Mouse (Mus musculus) kidney, adult 2 months (tissue): ENCODE results near the gene Cipc. TPM values are rescaled to one million over a fixed set of nuclear protein-coding genes. Genes with fewer than 3 reads are reported as not detected.

ENCODE experiments used
- DNase-seq: peaks from one replicate; pipeline ENCODE4 v3.0.0; 2021
- H3K27ac ChIP-seq: fragments of 200-500 bp; 2 replicates; pipeline ENCODE4 v1.5.1; 2012; ENCODE audit warnings: low read depth, low read length, control low read depth, inconsistent platforms; ENCODE audit not compliant: insufficient read depth
- H3K27me3 ChIP-seq: fragments of 200-500 bp; replicated peaks from 2 replicates; pipeline ENCODE4 v1.6.1; 2012; ENCODE audit warnings: mild to moderate bottlenecking, moderate library complexity, low read length, inconsistent platforms; ENCODE audit not compliant: control insufficient read depth, insufficient read depth
- H3K36me3 ChIP-seq: fragments of 200-500 bp; 2 replicates; pipeline ENCODE4 v1.6.1; 2012; ENCODE audit warnings: mild to moderate bottlenecking, moderate library complexity, low read length, inconsistent platforms; ENCODE audit not compliant: control insufficient read depth, insufficient read depth
- H3K4me1 ChIP-seq: fragments of 200-500 bp; 2 replicates; pipeline ENCODE4 v1.6.1; 2011; ENCODE audit warnings: low read length; ENCODE audit not compliant: control insufficient read depth, insufficient read depth
- H3K4me3 ChIP-seq: fragments of 200-500 bp; 2 replicates; pipeline ENCODE4 v1.5.1; 2011; ENCODE audit warnings: mild to moderate bottlenecking, low read depth, low read length, control low read depth; ENCODE audit not compliant: insufficient read depth
- CTCF ChIP-seq: fragments of 200-500 bp; conservative IDR thresholded peaks from 2 replicates; pipeline ENCODE4 v1.5.1; 2011; ENCODE audit warnings: low read depth, mild to moderate bottlenecking, control low read depth, low read length, moderate library complexity, mixed read lengths; ENCODE audit not compliant: insufficient read depth, insufficient read length
- POLR2A ChIP-seq: fragments of 200-500 bp; IDR thresholded peaks from one replicate; pipeline ENCODE4 v1.6.1; 2011; ENCODE audit warnings: low read depth, low read length, control low read depth
- WGBS: fragments of 180-500 bp; shearing (Covaris S2); methylation state at CpG from one replicate; pipeline ENCODE4 v1.1.7; 2018; 5-methylcytosine and 5-hydroxymethylcytosine counted together
- polyA plus RNA-seq: library from polyadenylated mRNA; depleted of rRNA; stranded (reverse); fragments of >200 nt; gene quantifications from 2 replicates; pipeline ENCODE4 v1.2.3, GENCODE M21; 2012

Gene Cipc
- polyA plus RNA-seq, 1 experiment: 28.8 TPM

GRCm38 (mm10) chr12:86983470-86984193, 36.8 kb downstream of the Cipc start:
- Histone ChIP-seq H3K4me1 (no peaks in the 10 kb centered on the region), H3K27me3 (no peaks in the 10 kb centered on the region), H3K36me3 (no peaks in the 10 kb centered on the region), H3K27ac (no peak overlapping the region), H3K4me3 (no peak overlapping the region)
- DNase-seq: peak; percentile 44
- 3% methylated on average over 28 of the region's 28 CpGs for WGBS
- no peak for TF ChIP-seq POLR2A
- TF ChIP-seq CTCF: no peak

GRCm38 (mm10) chr12:86984194-86984555, 37.3 kb downstream of the Cipc start:
- Histone ChIP-seq H3K36me3 (no peaks in the 10 kb centered on the region), H3K27ac (no peak overlapping the region), H3K27me3 (no peaks in the 10 kb centered on the region), H3K4me1 (no peaks in the 10 kb centered on the region), H3K4me3 (no peak overlapping the region)
- TF ChIP-seq POLR2A: no peak
- TF ChIP-seq CTCF: no peak
- WGBS: 3% methylated on average over 6 of the region's 6 CpGs
- DNase-seq: peak; percentile 39

GRCm38 (mm10) chr12:86986562-86986961, 39.7 kb downstream of the Cipc start:
- WGBS: 58% methylated on average over 4 of the region's 4 CpGs
- no peaks in the 10 kb centered on the region for H3K36me3 ChIP-seq
- no peaks in the 10 kb centered on the region for H3K4me1 ChIP-seq
- H3K27me3 ChIP-seq: peaks cover 2% of the 10 kb centered on the region
- H3K27ac ChIP-seq: no peak overlapping the region
- no peak overlapping the region for H3K4me3 ChIP-seq
- TF ChIP-seq CTCF: no peak
- TF ChIP-seq POLR2A: no peak
- DNase-seq: no peak

GRCm38 (mm10) chr12:86988227-86988626, 41.4 kb downstream of the Cipc start:
- Histone ChIP-seq H3K4me1 (no peaks in the 10 kb centered on the region), H3K4me3 (no peak overlapping the region), H3K27me3 (peaks cover 2% of the 10 kb centered on the region), H3K36me3 (no peaks in the 10 kb centered on the region), H3K27ac (no peak overlapping the region)
- WGBS: 45% methylated on average over 16 of the region's 16 CpGs
- TF ChIP-seq CTCF (no peak), POLR2A (no peak)
- no peak for DNase-seq

GRCm38 (mm10) chr12:86989378-86989777, 42.5 kb downstream of the Cipc start:
- no peak for TF ChIP-seq POLR2A
- TF ChIP-seq CTCF: no peak
- no peaks in the 10 kb centered on the region for H3K4me1 ChIP-seq
- no peak overlapping the region for H3K4me3 ChIP-seq
- H3K27ac ChIP-seq: no peak overlapping the region
- H3K36me3 ChIP-seq: no peaks in the 10 kb centered on the region
- WGBS: 5% methylated on average over 15 of the region's 15 CpGs
- DNase-seq: no peak
- H3K27me3 ChIP-seq: peaks cover 2% of the 10 kb centered on the region

- TF ChIP-seq POLR2A (no peak), CTCF (no peak)
- Histone ChIP-seq H3K27me3 (peaks cover 2% of the 10 kb centered on the region), H3K27ac (no peak within 1 kb of the TSS), H3K36me3 (no peaks in the 10 kb centered on the region), H3K4me1 (no peaks in the 10 kb centered on the region), H3K4me3 (no peak within 1 kb of the TSS)
- DNase-seq: peak; percentile 5
- 2% methylated on average over 68 of the region's 68 CpGs for WGBS
These were observed 43.3 kb downstream of the Cipc start, which contains the start of gene Zdhhc22 for GRCm38 (mm10) chr12:86989890-86990754. Gene Zdhhc22, minus strand, starts transcription at chr12:86990430.

- no peak for DNase-seq
- Histone ChIP-seq H3K27ac (no peak overlapping the region), H3K27me3 (peaks cover 2% of the 10 kb centered on the region), H3K36me3 (no peaks in the 10 kb centered on the region), H3K4me1 (no peaks in the 10 kb centered on the region), H3K4me3 (no peak overlapping the region)
- WGBS: 39% methylated on average over 2 of the region's 2 CpGs
- no peak for TF ChIP-seq POLR2A
- no peak for TF ChIP-seq CTCF
These were observed 43.9 kb downstream of the Cipc start for GRCm38 (mm10) chr12:86990755-86991110.
